Mouse (Mus musculus) liver, embryonic 13.5 days (tissue): ENCODE results near the gene Dusp23. TPM values are rescaled to one million over a fixed set of nuclear protein-coding genes. Genes with fewer than 3 reads are reported as not detected.

Experiments
- ATAC-seq: fragments of 200-750 bp; cut with Nextera tagmentation; 2 replicates; pipeline ENCODE4 v1.8.0; 2017; ENCODE audit warnings: low read depth, mild to moderate bottlenecking, moderate number of reproducible peaks, moderate library complexity
- DNase-seq: peaks from one replicate; pipeline ENCODE4 v3.0.0; 2022
- H3K27ac ChIP-seq: fragments of 300-500 bp; sonication (generic); 2 replicates; pipeline ENCODE4 v1.5.1; 2015; ENCODE audit warnings: moderate library complexity, mild to moderate bottlenecking, inconsistent platforms
- H3K27me3 ChIP-seq: fragments of 300-500 bp; sonication (generic); 2 replicates; pipeline ENCODE4 v1.6.1; 2015; ENCODE audit warnings: mild to moderate bottlenecking, inconsistent platforms
- H3K36me3 ChIP-seq: fragments of 300-500 bp; sonication (generic); 2 replicates; pipeline ENCODE4 v1.6.1; 2015; ENCODE audit warnings: mild to moderate bottlenecking, inconsistent platforms
- H3K4me1 ChIP-seq: fragments of 300-500 bp; sonication (generic); replicated peaks from 2 replicates; pipeline ENCODE4 v1.6.1; 2015; ENCODE audit warnings: inconsistent platforms
- H3K4me2 ChIP-seq: fragments of 300-500 bp; sonication (generic); 2 replicates; pipeline ENCODE4 v1.6.1; 2015; ENCODE audit warnings: inconsistent platforms, mild to moderate bottlenecking, moderate library complexity
- H3K4me3 ChIP-seq: fragments of 300-500 bp; sonication (generic); replicated peaks from 2 replicates; pipeline ENCODE4 v1.5.1; 2015; ENCODE audit warnings: mild to moderate bottlenecking, inconsistent platforms
- H3K9ac ChIP-seq: fragments of 300-500 bp; sonication (generic); 2 replicates; pipeline ENCODE4 v1.6.1; 2015; ENCODE audit warnings: mild to moderate bottlenecking, inconsistent platforms
- H3K9me3 ChIP-seq: fragments of 300-500 bp; sonication (generic); replicated peaks from 2 replicates; pipeline ENCODE4 v1.6.1; 2016; ENCODE audit warnings: inconsistent platforms
- WGBS: fragments of 180-500 bp; shearing (Covaris S2); methylation state at CpG from one replicate; pipeline ENCODE4 v1.1.7; 2015; ENCODE audit not compliant: insufficient replicate concordance; 5-methylcytosine and 5-hydroxymethylcytosine counted together
- polyA plus RNA-seq: library from polyadenylated mRNA; unstranded; fragments of >200 nt; fragmentation: Nextera tagmentation; extraction: Ambion mirVana; gene quantifications from 2 replicates; pipeline ENCODE4 v1.2.1, GENCODE M21; 2015

Dusp23 gene
- polyA plus RNA-seq, 1 experiment from 2014 or later, result 4.6 TPM

DNA sequence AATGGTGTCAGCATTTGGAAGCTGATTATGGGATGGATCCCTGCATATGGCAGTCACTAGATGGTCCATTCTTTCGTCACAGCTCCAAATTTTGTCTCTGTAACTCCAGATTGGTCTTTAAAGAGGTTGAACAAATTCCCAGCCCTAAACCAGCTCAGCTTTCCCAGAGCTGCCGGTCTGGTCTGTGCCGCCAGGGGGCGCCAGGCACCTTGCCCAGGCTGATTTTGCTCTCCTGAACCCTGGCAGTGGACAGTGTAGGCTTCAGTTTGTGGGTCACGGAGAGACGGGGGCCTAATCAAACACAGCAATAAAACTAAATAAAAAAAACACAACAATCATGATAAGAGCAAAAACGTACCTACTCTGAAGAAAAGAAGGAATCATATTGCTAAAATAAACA is 13.5 kb downstream of the Dusp23 start:
- ATAC-seq, result 0 out of 2 replicates have a peak, but pooled peaks have one; percentile 45
- WGBS, result 6% methylated on average over 7 of the region's 7 CpGs
- no peak for DNase-seq

DNA sequence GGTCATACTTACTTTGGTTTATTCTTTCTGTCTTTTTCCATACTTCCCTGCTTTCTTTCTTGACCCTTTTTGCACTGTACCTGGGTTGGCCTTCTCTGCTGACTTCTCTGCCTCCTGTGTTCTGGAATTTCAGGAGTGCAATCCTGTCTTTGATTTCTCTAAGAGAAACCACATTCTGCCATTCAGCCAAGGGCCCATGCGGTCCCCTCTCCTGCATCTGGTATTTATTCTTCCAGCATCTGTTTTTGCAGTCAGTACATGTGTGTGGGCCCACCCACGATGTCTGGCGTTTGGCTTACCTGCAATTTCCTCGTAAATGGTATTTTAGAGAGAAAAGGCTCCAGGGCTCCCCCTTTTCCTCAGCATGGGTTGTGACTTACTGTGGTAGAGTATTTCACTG is 14.6 kb downstream of the Dusp23 start:
- 76% methylated on average over 4 of the region's 4 CpGs for WGBS
- H3K27me3 ChIP-seq, result peaks cover 7% of the 10 kb centered on the region; the same call in 1 of the 2 replicates
- H3K36me3 ChIP-seq, result no peaks in the 10 kb centered on the region
- H3K9me3 ChIP-seq, result no peaks in the 10 kb centered on the region
- no peak for DNase-seq
- ATAC-seq, result no peak
- no peaks in the 10 kb centered on the region for H3K4me1 ChIP-seq
- no peak overlapping the region for H3K4me2 ChIP-seq
- no peak overlapping the region for H3K27ac ChIP-seq
- H3K4me3 ChIP-seq, result no peak overlapping the region
- no peak overlapping the region for H3K9ac ChIP-seq

More for the DNA sequence above, 13.5 kb downstream of the Dusp23 start:
- no peak overlapping the region for H3K4me2 ChIP-seq
- H3K4me3 ChIP-seq, result no peak overlapping the region
- H3K27me3 ChIP-seq, result peaks cover 7% of the 10 kb centered on the region; the same call in 1 of the 2 replicates
- H3K36me3 ChIP-seq, result no peaks in the 10 kb centered on the region
- H3K9ac ChIP-seq, result no peak overlapping the region
- H3K27ac ChIP-seq, result no peak overlapping the region
- H3K4me1 ChIP-seq, result no peaks in the 10 kb centered on the region
- no peaks in the 10 kb centered on the region for H3K9me3 ChIP-seq

DNA sequence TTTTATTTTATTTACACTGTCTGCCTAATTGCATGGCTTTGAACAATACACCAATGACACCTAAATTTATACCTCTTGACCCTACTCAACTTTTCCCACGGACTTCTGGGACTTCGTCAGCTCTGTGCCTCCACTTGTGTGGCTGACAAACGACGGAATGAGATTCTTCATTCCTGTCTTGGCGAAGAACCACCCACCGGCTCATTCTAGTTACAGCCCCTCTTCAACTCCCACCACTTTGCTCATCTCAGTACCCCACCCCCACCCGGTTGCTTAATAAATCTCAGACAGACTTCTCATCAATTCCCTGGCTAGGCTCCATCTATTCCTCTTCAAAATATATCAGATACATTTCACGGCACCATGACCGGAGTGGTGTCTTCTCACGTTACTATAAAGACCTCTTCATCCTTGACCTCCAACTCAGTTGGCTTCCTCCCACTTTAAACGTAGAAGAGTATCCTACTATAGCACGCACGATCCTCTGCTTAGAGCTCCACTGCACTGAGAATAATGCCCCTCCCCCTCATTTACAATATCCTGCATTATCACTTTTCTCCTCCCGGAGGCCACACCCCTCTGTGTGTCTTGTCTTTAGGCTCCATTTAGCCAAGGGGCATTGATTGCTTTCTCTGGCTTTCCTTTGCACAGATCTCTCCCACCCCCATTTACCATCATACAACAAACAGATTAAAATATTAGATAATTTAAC is 15.2 kb downstream of the Dusp23 start:
- Histone ChIP-seq H3K36me3 (no peaks in the 10 kb centered on the region), H3K27me3 (peaks cover 7% of the 10 kb centered on the region; the same call in 1 of the 2 replicates), H3K27ac (no peak overlapping the region), H3K9me3 (no peaks in the 10 kb centered on the region), H3K9ac (no peak overlapping the region), H3K4me2 (no peak overlapping the region), H3K4me3 (no peak overlapping the region), H3K4me1 (no peaks in the 10 kb centered on the region)
- WGBS, result 40% methylated on average over 14 of the region's 14 CpGs
- ATAC-seq, result peak; percentile 31; the same call in 1 of the 2 replicates
- DNase-seq, result no peak

DNA sequence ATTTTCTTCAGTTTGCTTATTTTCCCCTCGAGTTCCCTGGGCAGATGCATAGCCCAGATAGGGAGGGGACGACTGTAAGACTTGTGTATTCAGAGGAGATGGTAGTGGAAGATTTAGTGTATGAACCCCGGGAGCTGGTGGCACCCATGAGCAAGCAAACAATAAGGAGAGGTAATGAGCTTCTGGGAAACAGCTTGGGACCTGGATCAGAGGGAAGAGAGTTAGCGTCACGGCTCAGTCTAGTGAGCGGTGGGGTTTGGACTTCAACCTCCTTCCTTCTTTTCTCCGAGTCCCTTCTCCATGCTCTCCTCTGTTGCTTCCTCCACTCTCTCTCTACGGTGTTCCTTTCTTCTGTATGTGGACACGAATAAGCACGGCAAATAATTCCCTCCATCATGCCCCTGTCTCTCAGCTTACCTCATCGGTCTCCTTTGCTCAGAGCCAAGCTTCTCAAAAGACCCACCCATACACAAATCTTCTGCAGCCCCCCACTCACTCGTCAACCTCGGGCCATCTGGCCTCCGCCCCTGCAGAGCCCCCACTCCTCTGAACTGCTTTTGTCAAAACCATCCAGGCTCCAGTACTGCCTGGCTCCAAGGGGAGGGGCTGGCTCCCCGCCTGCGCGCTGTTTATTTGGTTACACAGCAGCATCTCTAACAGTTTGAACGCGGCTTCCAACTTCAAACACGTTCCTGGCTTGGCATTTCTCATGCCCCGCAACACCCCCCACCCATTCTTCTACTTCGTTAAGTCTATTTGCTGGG is 16.0 kb downstream of the Dusp23 start:
- Histone ChIP-seq H3K4me2 (no peak overlapping the region), H3K4me1 (no peaks in the 10 kb centered on the region), H3K4me3 (no peak overlapping the region), H3K27me3 (peaks cover 7% of the 10 kb centered on the region; the same call in 1 of the 2 replicates), H3K27ac (no peak overlapping the region), H3K9ac (no peak overlapping the region), H3K9me3 (no peaks in the 10 kb centered on the region), H3K36me3 (no peaks in the 10 kb centered on the region)
- ATAC-seq, result no peak
- WGBS, result 20% methylated on average over 22 of the region's 22 CpGs
- no peak for DNase-seq

DNA sequence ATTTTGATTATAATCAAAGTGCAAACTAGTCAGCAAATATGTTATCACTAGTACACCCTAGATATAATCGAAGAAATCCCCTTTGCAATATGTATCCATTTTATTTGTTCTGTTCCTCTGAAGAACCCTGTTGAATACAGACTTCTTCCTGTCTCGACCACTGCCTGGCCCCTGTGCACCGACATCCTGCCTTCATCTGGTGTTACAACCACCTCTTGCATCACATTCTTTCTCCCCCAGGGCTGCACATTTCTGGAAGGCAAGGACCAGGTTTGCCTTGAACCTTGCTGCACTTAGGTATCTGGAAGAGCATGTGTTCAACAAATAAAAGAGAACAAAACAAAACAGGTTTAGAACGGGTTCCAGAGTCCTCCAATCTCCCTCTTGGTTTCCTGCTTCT is 17.4 kb downstream of the Dusp23 start:
- ATAC-seq (no peak), DNase-seq (no peak)
- Histone ChIP-seq H3K36me3 (no peaks in the 10 kb centered on the region), H3K27ac (no peak overlapping the region), H3K4me3 (no peak overlapping the region), H3K4me1 (no peaks in the 10 kb centered on the region), H3K27me3 (peaks cover 7% of the 10 kb centered on the region; the same call in 1 of the 2 replicates), H3K9me3 (no peaks in the 10 kb centered on the region), H3K9ac (no peak overlapping the region), H3K4me2 (no peak overlapping the region)
- 36% methylated on average over 4 of the region's 4 CpGs for WGBS

DNA sequence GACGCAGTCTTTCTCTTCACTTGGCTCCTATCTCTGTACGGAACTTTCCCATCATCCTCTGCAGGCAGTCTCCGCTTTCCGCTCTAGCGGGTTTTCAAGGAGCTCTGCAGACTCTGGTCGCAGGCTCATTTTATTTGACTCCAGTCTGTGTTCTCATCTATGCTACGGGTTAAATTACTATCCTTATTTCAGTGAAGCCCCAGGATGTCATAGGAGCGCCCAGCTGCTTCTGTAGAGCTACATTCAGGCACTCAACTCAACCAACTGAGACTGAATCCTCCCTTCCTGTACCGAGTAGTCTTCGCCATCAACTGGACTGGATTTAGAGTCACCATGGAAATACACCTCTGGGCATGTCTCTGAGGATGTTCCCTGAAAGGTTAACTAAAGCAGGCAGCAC is 18.1 kb downstream of the Dusp23 start:
- Histone ChIP-seq H3K36me3 (no peaks in the 10 kb centered on the region), H3K9ac (no peak overlapping the region), H3K4me1 (no peaks in the 10 kb centered on the region), H3K27ac (no peak overlapping the region), H3K4me2 (no peak overlapping the region), H3K4me3 (no peak overlapping the region), H3K27me3 (peaks cover 7% of the 10 kb centered on the region; the same call in 1 of the 2 replicates), H3K9me3 (no peaks in the 10 kb centered on the region)
- ATAC-seq, result no peak
- WGBS, result 72% methylated on average over 10 of the region's 10 CpGs
- DNase-seq, result no peak

DNA sequence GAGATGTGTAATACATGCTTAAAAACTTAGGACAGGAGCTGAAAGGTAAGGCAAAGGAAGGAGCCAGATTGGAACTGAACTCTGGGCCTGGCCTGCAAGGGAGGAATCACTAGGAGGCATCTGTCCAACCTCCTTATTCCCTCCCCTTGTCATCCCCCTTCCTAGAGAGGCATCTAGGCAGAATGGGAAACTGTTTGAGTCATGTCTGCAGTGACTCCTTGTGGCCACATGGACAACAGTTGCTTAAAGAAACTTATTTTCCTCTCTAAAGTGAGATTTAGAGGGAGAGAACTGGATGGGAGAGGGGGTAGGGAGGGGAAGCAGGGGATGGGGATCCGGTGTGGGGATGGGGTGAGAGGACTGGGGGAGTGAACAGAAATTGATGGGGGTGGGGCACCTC is 20.0 kb downstream of the Dusp23 start:
- no peaks in the 10 kb centered on the region for H3K9me3 ChIP-seq
- H3K27ac ChIP-seq, result no peak overlapping the region
- no peaks in the 10 kb centered on the region for H3K36me3 ChIP-seq
- H3K27me3 ChIP-seq, result peaks cover 7% of the 10 kb centered on the region; the same call in 1 of the 2 replicates
- ATAC-seq (no peak), DNase-seq (no peak)
- no peak overlapping the region for H3K9ac ChIP-seq
- 41% methylated on average over 1 of the region's 1 CpGs for WGBS
- H3K4me2 ChIP-seq, result no peak overlapping the region
- H3K4me3 ChIP-seq, result no peak overlapping the region
- H3K4me1 ChIP-seq, result no peaks in the 10 kb centered on the region

DNA sequence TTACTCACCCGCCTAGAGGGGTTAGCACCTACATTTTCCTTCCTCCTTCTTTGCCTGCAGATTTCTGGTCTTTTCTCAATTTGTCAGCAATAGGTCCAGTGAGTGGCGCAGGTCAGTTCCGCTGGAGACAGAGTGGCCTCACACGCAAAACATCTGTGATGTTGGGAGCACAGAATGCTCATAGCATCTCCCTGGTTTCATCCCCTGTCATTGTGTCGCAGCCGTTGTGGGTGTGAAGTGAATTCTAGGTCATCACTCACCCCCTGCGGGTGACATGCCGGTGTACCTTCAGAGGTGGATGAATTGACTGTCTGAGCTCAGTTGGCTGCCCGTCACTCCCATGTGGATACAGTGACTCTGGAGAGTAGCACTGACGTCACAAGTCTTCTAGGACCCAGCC is 21.5 kb downstream of the Dusp23 start:
- 62% methylated on average over 10 of the region's 10 CpGs for WGBS
- Histone ChIP-seq H3K4me3 (no peak overlapping the region), H3K4me1 (no peaks in the 10 kb centered on the region), H3K36me3 (no peaks in the 10 kb centered on the region), H3K9me3 (no peaks in the 10 kb centered on the region), H3K27ac (no peak overlapping the region), H3K4me2 (no peak overlapping the region), H3K27me3 (peaks cover 4% of the 10 kb centered on the region; the same call in 1 of the 2 replicates), H3K9ac (no peak overlapping the region)
- DNase-seq (no peak), ATAC-seq (no peak)

DNA sequence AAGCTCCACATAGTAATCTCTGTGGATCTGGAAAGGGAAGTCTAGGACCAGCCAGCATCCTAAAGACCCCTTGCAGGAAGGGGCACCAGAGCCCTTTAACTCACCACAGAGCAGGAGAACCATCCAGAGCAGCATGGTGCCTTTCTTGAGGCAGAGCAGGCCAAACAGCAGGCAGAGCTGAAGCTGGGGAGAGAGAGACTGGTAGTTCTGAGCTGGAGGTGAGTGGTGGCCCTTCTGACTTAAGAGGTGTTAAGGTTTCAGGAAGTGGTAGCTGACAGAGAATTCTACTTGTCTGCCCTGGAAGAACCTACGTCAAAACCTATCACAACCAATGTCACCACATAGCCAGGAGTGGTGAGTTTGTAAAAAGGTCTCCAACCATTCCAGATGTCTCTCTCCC is 30.4 kb downstream of the Dusp23 start, which contains the start of gene Fcrl6:
TSS of gene Fcrl6 (minus strand) at position 226 of the 400 bp plus-strand sequence.
- Histone ChIP-seq H3K4me2 (no peak within 1 kb of the TSS), H3K9me3 (no peaks in the 10 kb centered on the region), H3K27ac (no peak within 1 kb of the TSS), H3K27me3 (no peaks in the 10 kb centered on the region), H3K4me1 (no peaks in the 10 kb centered on the region), H3K36me3 (no peaks in the 10 kb centered on the region), H3K4me3 (no peak within 1 kb of the TSS), H3K9ac (no peak within 1 kb of the TSS)
- 11% methylated on average over 1 of the region's 1 CpGs for WGBS
- DNase-seq (no peak), ATAC-seq (no peak)

DNA sequence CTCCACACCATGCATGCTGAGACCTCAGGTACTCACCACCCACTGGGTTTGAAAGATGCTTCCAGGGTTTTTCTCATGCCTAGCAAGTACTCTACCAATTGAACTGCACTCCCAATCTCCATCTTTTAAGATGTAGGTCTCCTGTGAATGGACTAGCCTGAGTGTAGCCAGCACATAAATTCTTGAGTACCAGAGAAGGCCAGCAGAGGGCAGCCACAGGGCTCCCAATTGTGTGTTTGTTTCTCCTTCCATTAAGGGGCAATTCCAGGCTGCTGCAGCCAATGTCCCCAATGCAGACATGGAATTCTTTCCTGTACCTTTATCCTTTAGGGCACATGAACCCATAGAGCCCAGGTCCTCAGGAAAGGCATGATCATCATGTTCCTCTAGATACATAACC is 38.3 kb downstream of the Dusp23 start:
- no peak overlapping the region for H3K4me3 ChIP-seq
- H3K36me3 ChIP-seq, result no peaks in the 10 kb centered on the region
- no peak for ATAC-seq
- H3K27ac ChIP-seq, result no peak overlapping the region
- H3K4me2 ChIP-seq, result no peak overlapping the region
- no peaks in the 10 kb centered on the region for H3K9me3 ChIP-seq
- no peaks in the 10 kb centered on the region for H3K4me1 ChIP-seq
- no peaks in the 10 kb centered on the region for H3K27me3 ChIP-seq
- DNase-seq, result no peak
- no peak overlapping the region for H3K9ac ChIP-seq

DNA sequence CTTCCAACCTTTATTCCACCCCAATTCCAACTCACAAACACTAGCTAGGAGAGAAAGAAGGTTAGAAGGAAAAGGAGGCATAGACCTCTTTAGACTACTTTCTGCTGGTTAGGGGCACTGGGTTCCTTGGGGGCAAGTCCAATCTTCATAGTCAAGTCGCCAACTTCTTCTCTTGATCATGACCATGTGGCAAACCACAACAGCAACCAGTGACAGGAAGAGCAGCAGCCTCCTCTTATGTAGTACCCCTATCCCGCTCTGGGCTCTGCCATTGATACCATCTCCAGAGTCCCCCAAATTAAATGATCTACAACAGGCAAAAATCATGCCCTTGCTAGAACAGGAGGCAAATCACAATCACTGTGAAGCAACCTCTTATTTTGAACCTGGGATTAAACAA is 38.8 kb downstream of the Dusp23 start:
- 29% methylated on average over 2 of the region's 2 CpGs for WGBS
- Histone ChIP-seq H3K4me2 (no peak overlapping the region), H3K4me3 (no peak overlapping the region), H3K9ac (no peak overlapping the region), H3K27me3 (no peaks in the 10 kb centered on the region), H3K27ac (no peak overlapping the region), H3K36me3 (no peaks in the 10 kb centered on the region), H3K4me1 (no peaks in the 10 kb centered on the region), H3K9me3 (no peaks in the 10 kb centered on the region)
- DNase-seq, result no peak
- no peak for ATAC-seq
